Mouse (Mus musculus): ENCODE measurements around the gene Actr10. TPM values are rescaled to one million over a fixed set of nuclear protein-coding genes. Genes with fewer than 3 reads are reported as not detected.

The Actr10 gene
- polyA plus RNA-seq, 1 experiment = 125 TPM

GRCm38 (mm10) chr12:70914387-70914786, 23.3 kb upstream of the Actr10 start:
- H3K4me3 ChIP-seq (ENCODE audit: insufficient read depth, low read depth, low read length) = no peak overlapping the region
- H3K27ac ChIP-seq (replicated peaks; ENCODE audit: low read depth, low read length) = no peak overlapping the region
- H3K4me1 ChIP-seq (ENCODE audit: control insufficient read depth, insufficient read depth, insufficient read length, low read length) = no peaks in the 10 kb centered on the region

GRCm38 (mm10) chr12:70929781-70930180, 7.9 kb upstream of the Actr10 start:
- Histone ChIP-seq H3K4me3 (ENCODE audit: insufficient read depth, low read depth, low read length) (no peak overlapping the region), H3K4me1 (ENCODE audit: control insufficient read depth, insufficient read depth, insufficient read length, low read length) (no peaks in the 10 kb centered on the region), H3K27ac (replicated peaks; ENCODE audit: low read depth, low read length) (no peak overlapping the region)

GRCm38 (mm10) chr12:70937150-70937549, 507 bp upstream of the Actr10 start:
- Histone ChIP-seq H3K27ac (replicated peaks; ENCODE audit: low read depth, low read length) (peak overlapping the region; percentile 89), H3K4me1 (ENCODE audit: control insufficient read depth, insufficient read depth, insufficient read length, low read length) (peaks cover 2% of the 10 kb centered on the region; the same call in 1 of the 2 replicates), H3K4me3 (ENCODE audit: insufficient read depth, low read depth, low read length) (peak overlapping the region; percentile 75)

GRCm38 (mm10) chr12:70940806-70941205, 3.1 kb downstream of the Actr10 start:
- Histone ChIP-seq H3K4me3 (ENCODE audit: insufficient read depth, low read depth, low read length) (no peak overlapping the region), H3K4me1 (ENCODE audit: control insufficient read depth, insufficient read depth, insufficient read length, low read length) (peaks cover 2% of the 10 kb centered on the region; the same call in 1 of the 2 replicates), H3K27ac (replicated peaks; ENCODE audit: low read depth, low read length) (no peak overlapping the region)

- no peak overlapping the region for H3K4me3 ChIP-seq (ENCODE audit: insufficient read depth, low read depth, low read length)
- H3K27ac ChIP-seq (replicated peaks; ENCODE audit: low read depth, low read length) = no peak overlapping the region
- H3K4me1 ChIP-seq (ENCODE audit: control insufficient read depth, insufficient read depth, insufficient read length, low read length) = peaks cover 3% of the 10 kb centered on the region; the same call in 1 of the 2 replicates
Observed at GRCm38 (mm10) chr12:70944181-70944580, 6.5 kb downstream of the Actr10 start.

GRCm38 (mm10) chr12:70946585-70947256, 9.1 kb downstream of the Actr10 start:
- H3K4me1 ChIP-seq (ENCODE audit: control insufficient read depth, insufficient read depth, insufficient read length, low read length) = peaks cover 3% of the 10 kb centered on the region; the same call in 1 of the 2 replicates

GRCm38 (mm10) chr12:70958640-70959039, 21.0 kb downstream of the Actr10 start:
- no peaks in the 10 kb centered on the region for H3K4me1 ChIP-seq (ENCODE audit: control insufficient read depth, insufficient read depth, insufficient read length, low read length)
- H3K27ac ChIP-seq (replicated peaks; ENCODE audit: low read depth, low read length) = no peak overlapping the region
- H3K4me3 ChIP-seq (ENCODE audit: insufficient read depth, low read depth, low read length) = no peak overlapping the region

More at GRCm38 (mm10) chr12:70946585-70947256, 9.1 kb downstream of the Actr10 start:
- Histone ChIP-seq H3K27ac (replicated peaks; ENCODE audit: low read depth, low read length) (no peak overlapping the region), H3K4me3 (ENCODE audit: insufficient read depth, low read depth, low read length) (no peak overlapping the region)

- peak overlapping the region; percentile 77 for H3K4me3 ChIP-seq (ENCODE audit: insufficient read depth, low read depth, low read length)
- H3K27ac ChIP-seq (replicated peaks; ENCODE audit: low read depth, low read length) = peak overlapping the region; percentile 95
- H3K4me1 ChIP-seq (ENCODE audit: control insufficient read depth, insufficient read depth, insufficient read length, low read length) = peaks cover 6% of the 10 kb centered on the region; the same call in 1 of the 2 replicates
Observed at GRCm38 (mm10) chr12:70967581-70967980, 29.9 kb downstream of the Actr10 start.

GRCm38 (mm10) chr12:70968141-70968790, 30.6 kb downstream of the Actr10 start:
- Histone ChIP-seq H3K27ac (replicated peaks; ENCODE audit: low read depth, low read length) (peak overlapping the region; percentile 95), H3K4me1 (ENCODE audit: control insufficient read depth, insufficient read depth, insufficient read length, low read length) (peaks cover 6% of the 10 kb centered on the region; the same call in 1 of the 2 replicates)

GRCm38 (mm10) chr12:70968791-70969307, 31.2 kb downstream of the Actr10 start:
- H3K4me3 ChIP-seq (ENCODE audit: insufficient read depth, low read depth, low read length) = peak overlapping the region; percentile 77
- peak overlapping the region; percentile 95 for H3K27ac ChIP-seq (replicated peaks; ENCODE audit: low read depth, low read length)
- H3K4me1 ChIP-seq (ENCODE audit: control insufficient read depth, insufficient read depth, insufficient read length, low read length) = peaks cover 6% of the 10 kb centered on the region; the same call in 1 of the 2 replicates

More at GRCm38 (mm10) chr12:70968141-70968790, 30.6 kb downstream of the Actr10 start:
- H3K4me3 ChIP-seq (ENCODE audit: insufficient read depth, low read depth, low read length) = peak overlapping the region; percentile 77

GRCm38 (mm10) chr12:70969485-70970184, 32.0 kb downstream of the Actr10 start:
- H3K27ac ChIP-seq (replicated peaks; ENCODE audit: low read depth, low read length) = 0 out of 2 replicates have a peak overlapping the region, but pooled peaks have one; percentile 32
- peak overlapping the region; percentile 46 for H3K4me3 ChIP-seq (ENCODE audit: insufficient read depth, low read depth, low read length)
- H3K4me1 ChIP-seq (ENCODE audit: control insufficient read depth, insufficient read depth, insufficient read length, low read length) = peaks cover 6% of the 10 kb centered on the region; the same call in 1 of the 2 replicates

- Histone ChIP-seq H3K27ac (replicated peaks; ENCODE audit: low read depth, low read length) (0 out of 2 replicates have a peak overlapping the region, but pooled peaks have one; percentile 9), H3K4me1 (ENCODE audit: control insufficient read depth, insufficient read depth, insufficient read length, low read length) (peaks cover 8% of the 10 kb centered on the region; the same call in 1 of the 2 replicates), H3K4me3 (ENCODE audit: insufficient read depth, low read depth, low read length) (no peak overlapping the region)
Observed at GRCm38 (mm10) chr12:70973831-70974230, 36.2 kb downstream of the Actr10 start.

- H3K27ac ChIP-seq (replicated peaks; ENCODE audit: low read depth, low read length) = peak within 1 kb of the TSS; percentile 89
- peak within 1 kb of the TSS; percentile 98 for H3K4me3 ChIP-seq (ENCODE audit: insufficient read depth, low read depth, low read length)
- peaks cover 8% of the 10 kb centered on the region; the same call in 1 of the 2 replicates for H3K4me1 ChIP-seq (ENCODE audit: control insufficient read depth, insufficient read depth, insufficient read length, low read length)
Observed at GRCm38 (mm10) chr12:70974441-70975266, 37.0 kb downstream of the Actr10 start, which contains the start of gene Psma3. Gene Psma3, plus strand, starts transcription at chr12:70974621.

GRCm38 (mm10) chr12:70975406-70975805, 37.7 kb downstream of the Actr10 start:
- peak overlapping the region; percentile 89 for H3K27ac ChIP-seq (replicated peaks; ENCODE audit: low read depth, low read length)
- H3K4me3 ChIP-seq (ENCODE audit: insufficient read depth, low read depth, low read length) = peak overlapping the region; percentile 98
- peaks cover 8% of the 10 kb centered on the region; the same call in 1 of the 2 replicates for H3K4me1 ChIP-seq (ENCODE audit: control insufficient read depth, insufficient read depth, insufficient read length, low read length)

All from brown adipose tissue, adult 24 weeks (tissue).